Mouse (Mus musculus) megakaryocyte, embryonic 14.5 days (primary cell): ENCODE measurements around the gene 2010111I01Rik.

Experiments used
- FLI1 ChIP-seq: IDR thresholded peaks from 2 replicates; pipeline ENCODE4 v1.6.1; 2012; ENCODE audit warnings: low read length, inconsistent platforms, mixed read lengths
- GATA1 ChIP-seq: IDR thresholded peaks from 3 replicates; pipeline ENCODE4 v1.6.1; 2012; ENCODE audit warnings: mixed read lengths, low read length, inconsistent platforms, borderline replicate concordance

GRCm38 (mm10) chr13:63187145-63188143 is 222.8 kb downstream of the 2010111I01Rik start:
- TF ChIP-seq GATA1 (no peak), FLI1 (no peak)
